Mouse (Mus musculus) liver, postnatal 0 days (tissue): ENCODE data around the gene Gm48552. TPM values are rescaled to one million over a fixed set of nuclear protein-coding genes. Genes with fewer than 3 reads are reported as not detected.

Experiments used
- ATAC-seq: fragments of 200-750 bp; cut with Nextera tagmentation; 2 replicates; pipeline ENCODE4 v1.8.0; 2017; ENCODE audit warnings: mild to moderate bottlenecking, moderate library complexity
- DNase-seq: peaks from one replicate; pipeline ENCODE4 v3.0.0-alpha.2; 2016
- H3K27ac ChIP-seq: fragments of 300-500 bp; sonication (generic); 2 replicates; pipeline ENCODE4 v1.5.1; 2014; ENCODE audit warnings: antibody characterized with exemption, moderate library complexity, mild to moderate bottlenecking, low read depth
- H3K27me3 ChIP-seq: fragments of 300-500 bp; sonication (generic); 2 replicates; pipeline ENCODE4 v1.6.1; 2014; ENCODE audit warnings: low read length, control low read depth, mixed read lengths; ENCODE audit not compliant: insufficient read depth
- H3K36me3 ChIP-seq: fragments of 300-500 bp; sonication (generic); replicated peaks from 2 replicates; pipeline ENCODE4 v1.6.1; 2014; ENCODE audit warnings: mild to moderate bottlenecking, control low read depth, low read length, moderate library complexity, mixed read lengths; ENCODE audit not compliant: insufficient read depth
- H3K4me1 ChIP-seq: fragments of 300-500 bp; sonication (generic); 2 replicates; pipeline ENCODE4 v1.6.1; 2014; ENCODE audit warnings: antibody characterized with exemption, mild to moderate bottlenecking, control low read depth; ENCODE audit not compliant: insufficient read depth
- H3K4me2 ChIP-seq: fragments of 300-500 bp; sonication (generic); 2 replicates; pipeline ENCODE4 v1.6.1; 2014; ENCODE audit warnings: low read depth, mild to moderate bottlenecking, low read length, moderate library complexity, mixed read lengths
- H3K4me3 ChIP-seq: fragments of 300-500 bp; sonication (generic); 2 replicates; pipeline ENCODE4 v1.5.1; 2014; ENCODE audit warnings: low read depth, low read length
- H3K9ac ChIP-seq: fragments of 300-500 bp; sonication (generic); replicated peaks from 2 replicates; pipeline ENCODE4 v1.6.1; 2014; ENCODE audit warnings: mild to moderate bottlenecking, moderate library complexity
- H3K9me3 ChIP-seq: fragments of 300-500 bp; sonication (generic); 2 replicates; pipeline ENCODE4 v1.6.1; 2016; ENCODE audit warnings: mild to moderate bottlenecking, control low read depth, low read length, mixed read lengths
- CTCF ChIP-seq: sonication (generic); IDR thresholded peaks from 2 replicates; pipeline ENCODE4 v1.5.1; 2016; ENCODE audit warnings: antibody characterized with exemption, low read depth
- EP300 ChIP-seq: IDR thresholded peaks from 2 replicates; pipeline ENCODE4 v1.6.1; 2016; ENCODE audit warnings: antibody characterized with exemption, low read depth, mild to moderate bottlenecking
- WGBS: fragments of 180-500 bp; shearing (Covaris S2); extraction: QIAGEN DNeasy Blood & Tissue Kit; methylation state at CpG from one replicate; pipeline ENCODE4 v1.1.7; 2014; ENCODE audit not compliant: insufficient replicate concordance; 5-methylcytosine and 5-hydroxymethylcytosine counted together
- polyA plus RNA-seq: library from polyadenylated mRNA; unstranded; fragments of >200 nt; fragmentation: Nextera tagmentation; extraction: Ambion mirVana; gene quantifications from 2 replicates; pipeline ENCODE4 v1.2.1, GENCODE M21; 2015

The Gm48552 gene
- polyA plus RNA-seq, 1 experiment from 2014 or later: not detected

DNA sequence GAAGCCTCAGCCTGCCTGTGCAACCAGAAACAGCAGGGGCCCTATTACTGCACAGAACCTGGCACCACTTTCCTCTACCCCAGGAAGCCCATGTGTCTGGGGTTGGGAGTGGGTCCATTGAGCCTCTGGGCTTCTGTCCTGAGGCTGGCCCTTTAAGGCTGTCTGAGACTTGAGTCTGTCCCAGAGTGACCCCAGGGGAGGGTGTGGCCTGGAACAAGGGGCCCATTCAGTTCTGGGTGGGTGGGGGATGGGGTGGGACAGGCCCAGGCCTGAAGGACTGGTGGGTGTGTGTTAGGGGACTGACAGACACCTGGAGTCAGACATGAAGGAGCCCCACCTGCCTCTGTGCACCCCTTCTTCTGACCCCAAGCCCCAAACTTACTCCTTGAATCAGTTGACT is 25.9 kb downstream of the Gm48552 start:
- Histone ChIP-seq H3K9ac (peak overlapping the region; percentile 58; the same call in 1 of the 2 replicates), H3K36me3 (peaks cover 2% of the 10 kb centered on the region; the same call in 1 of the 2 replicates), H3K27ac (peak overlapping the region; percentile 82)

DNA sequence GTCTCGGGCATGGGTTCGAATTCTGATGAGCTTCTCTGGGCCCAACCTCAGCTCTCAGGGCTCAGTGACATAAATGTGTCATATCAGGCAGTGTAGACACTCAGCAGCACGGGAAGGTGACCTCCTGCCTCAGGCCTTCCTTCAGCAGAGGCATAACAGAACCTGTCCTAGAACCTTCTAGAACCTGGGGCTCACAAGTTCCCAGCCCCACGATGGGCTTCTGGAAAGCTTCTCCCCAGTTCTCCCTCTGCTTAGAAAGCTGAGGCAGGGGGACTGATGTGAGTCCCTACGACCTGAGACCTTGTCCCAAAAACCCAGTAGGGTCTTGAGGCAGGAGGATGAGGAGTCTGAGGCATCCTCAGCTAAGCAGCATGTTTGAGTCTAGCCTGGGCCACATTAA is 26.3 kb downstream of the Gm48552 start:
- DNase-seq: no peak
- no peak for ATAC-seq
- Histone ChIP-seq H3K4me1 (peaks cover 67% of the 10 kb centered on the region), H3K27ac (peak overlapping the region; percentile 82), H3K4me3 (no peak overlapping the region), H3K27me3 (no peaks in the 10 kb centered on the region), H3K9ac (no peak overlapping the region), H3K36me3 (peaks cover 2% of the 10 kb centered on the region; the same call in 1 of the 2 replicates), H3K4me2 (no peak overlapping the region; the same call in 1 of the 2 replicates), H3K9me3 (no peaks in the 10 kb centered on the region)
- WGBS: 75% methylated on average over 5 of the region's 5 CpGs
- TF ChIP-seq CTCF (no peak), EP300 (no peak)

More for the DNA sequence above, 25.9 kb downstream of the Gm48552 start:
- ATAC-seq (no peak), DNase-seq (no peak)
- 0 out of 2 replicates have a peak overlapping the region, but pooled peaks have one; percentile 31 for H3K4me3 ChIP-seq
- H3K9me3 ChIP-seq: no peaks in the 10 kb centered on the region
- H3K4me1 ChIP-seq: peaks cover 70% of the 10 kb centered on the region
- no peaks in the 10 kb centered on the region for H3K27me3 ChIP-seq
- TF ChIP-seq EP300 (no peak), CTCF (no peak)
- H3K4me2 ChIP-seq: peak overlapping the region; percentile 65

DNA sequence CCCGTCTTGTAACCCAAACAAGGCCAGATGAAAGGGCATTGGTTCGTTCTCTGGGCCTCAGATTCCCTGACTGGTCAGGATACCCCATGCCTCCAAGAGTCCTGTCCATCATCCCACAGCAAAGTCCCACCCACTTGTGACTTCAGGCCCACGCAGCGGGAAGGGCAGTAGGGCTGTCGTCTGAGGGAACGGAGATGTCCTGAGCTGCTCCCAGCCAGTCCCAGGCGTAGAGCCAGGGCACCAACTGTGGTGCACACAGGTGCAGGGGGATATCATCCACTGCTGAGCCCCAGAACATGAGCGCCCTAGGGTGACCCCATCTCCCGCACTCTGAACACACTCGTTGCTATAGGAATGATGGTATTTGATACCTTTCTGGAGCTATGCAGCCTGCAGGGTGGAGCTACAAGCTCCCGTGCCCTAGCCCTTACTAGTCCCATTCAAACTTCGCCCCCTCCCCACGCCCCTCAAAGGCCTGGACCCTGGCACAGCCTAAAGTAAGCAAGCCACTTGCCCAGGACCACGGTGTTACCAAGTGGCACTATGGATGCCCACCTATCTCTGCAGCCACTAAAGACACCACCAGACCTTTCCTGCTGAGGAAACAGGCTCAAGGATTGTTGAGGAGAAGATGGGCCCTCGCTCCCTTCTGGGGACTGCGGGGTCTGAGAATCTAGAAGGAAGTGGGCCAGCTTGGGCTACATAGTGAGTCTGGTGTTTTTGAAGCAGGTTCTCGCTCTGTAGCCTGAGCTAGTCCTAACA is 26.9 kb downstream of the Gm48552 start:
- Histone ChIP-seq H3K4me3 (no peak overlapping the region), H3K36me3 (peaks cover 2% of the 10 kb centered on the region; the same call in 1 of the 2 replicates), H3K9ac (no peak overlapping the region), H3K4me1 (peaks cover 62% of the 10 kb centered on the region), H3K9me3 (no peaks in the 10 kb centered on the region), H3K4me2 (no peak overlapping the region), H3K27me3 (no peaks in the 10 kb centered on the region), H3K27ac (no peak overlapping the region)
- ATAC-seq: no peak
- no peak for TF ChIP-seq EP300
- no peak for TF ChIP-seq CTCF
- WGBS: 72% methylated on average over 17 of the region's 17 CpGs
- DNase-seq: no peak

DNA sequence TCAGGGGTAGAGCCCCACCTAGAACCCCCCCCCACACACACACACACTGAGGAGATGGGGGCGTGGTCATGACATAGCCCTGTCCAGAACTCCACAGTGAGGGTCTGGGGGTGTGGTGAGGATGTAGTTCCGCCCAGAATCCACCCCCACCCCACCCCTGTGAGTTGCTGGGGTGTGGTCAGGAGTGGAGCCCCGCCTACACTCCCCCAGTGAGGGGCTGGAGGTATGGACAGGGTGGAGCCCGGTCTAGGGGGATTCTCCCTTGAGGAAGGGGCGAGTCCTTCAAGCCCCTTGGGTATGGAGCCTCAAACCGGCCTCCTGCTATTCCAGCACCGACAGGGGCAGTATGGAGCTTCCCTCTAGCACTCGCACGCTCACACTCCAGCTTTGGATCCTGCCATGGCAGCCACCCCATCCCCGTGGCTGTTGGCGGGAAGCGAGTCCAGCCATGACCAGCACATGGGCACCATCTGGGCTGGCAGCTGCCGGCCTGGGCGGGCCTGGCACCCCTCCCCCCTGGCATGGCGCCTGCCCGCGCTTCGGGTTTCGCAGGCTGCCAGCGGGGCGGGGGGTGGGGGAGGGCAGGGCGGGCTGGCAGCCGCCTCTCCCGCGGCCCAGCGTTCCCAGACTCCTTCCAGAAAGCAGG is 27.9 kb downstream of the Gm48552 start:
- Histone ChIP-seq H3K27ac (0 out of 2 replicates have a peak overlapping the region, but pooled peaks have one; percentile 22), H3K4me2 (peak overlapping the region; percentile 53), H3K9me3 (no peaks in the 10 kb centered on the region), H3K4me3 (peak overlapping the region; percentile 30), H3K4me1 (peaks cover 53% of the 10 kb centered on the region), H3K27me3 (no peaks in the 10 kb centered on the region), H3K9ac (peak overlapping the region; percentile 17; the same call in 1 of the 2 replicates), H3K36me3 (peaks cover 2% of the 10 kb centered on the region; the same call in 1 of the 2 replicates)
- 6% methylated on average over 17 of the region's 26 CpGs for WGBS
- TF ChIP-seq EP300 (no peak), CTCF (peak; percentile 63)
- DNase-seq (no peak), ATAC-seq (no peak)

DNA sequence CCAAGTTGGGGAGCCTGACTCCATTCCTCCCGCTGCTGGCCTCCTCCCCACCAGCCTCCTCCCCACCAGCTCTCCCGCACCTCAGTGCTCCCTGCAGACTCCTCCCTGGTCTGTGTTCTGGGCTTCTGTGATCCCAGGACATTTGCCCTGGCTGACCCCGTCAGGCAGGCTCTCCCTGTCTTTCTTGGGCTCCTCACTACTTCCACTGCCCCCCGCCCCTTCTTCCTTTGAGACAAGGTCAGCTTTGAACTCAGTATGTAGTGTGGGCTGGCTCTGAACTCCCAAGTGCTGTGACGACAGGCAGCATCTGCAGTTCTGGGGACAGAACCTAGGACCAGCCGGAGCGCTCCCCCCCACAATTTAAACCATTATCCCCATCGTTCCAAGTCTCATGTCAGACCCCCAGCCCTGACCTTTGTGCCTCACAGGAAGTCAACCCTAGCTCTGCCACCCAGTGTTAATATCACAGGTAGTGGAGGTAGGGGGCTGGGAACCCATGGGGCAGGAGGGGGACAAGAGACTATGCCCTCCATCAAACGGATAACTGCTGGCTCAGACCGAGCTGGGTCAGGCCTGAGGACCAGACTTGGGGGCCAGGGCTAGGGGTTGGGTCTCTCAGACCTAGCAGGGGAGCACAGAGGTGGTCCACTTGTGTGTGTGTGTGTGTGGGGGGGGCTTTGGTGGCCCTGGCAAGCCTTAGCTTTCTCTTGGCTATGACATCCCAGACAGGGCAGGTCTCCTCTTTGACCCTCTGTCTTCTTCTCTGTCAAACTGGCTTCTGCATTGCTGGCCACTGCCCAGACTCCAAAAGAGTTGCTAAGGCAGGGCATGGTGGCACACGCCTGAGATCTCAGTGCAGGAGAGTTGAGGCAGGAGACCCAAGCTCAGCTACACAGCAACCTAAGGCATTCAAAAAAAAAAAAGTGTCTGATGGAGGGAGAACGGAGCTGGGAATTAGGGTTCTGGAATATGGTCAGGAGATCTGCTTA is 28.7 kb downstream of the Gm48552 start:
- no peaks in the 10 kb centered on the region for H3K9me3 ChIP-seq
- H3K4me2 ChIP-seq: peak overlapping the region; percentile 53
- no peak for DNase-seq
- H3K36me3 ChIP-seq: peaks cover 2% of the 10 kb centered on the region; the same call in 1 of the 2 replicates
- WGBS: 55% methylated on average over 12 of the region's 12 CpGs
- no peak overlapping the region for H3K27ac ChIP-seq
- ATAC-seq: no peak
- peak overlapping the region; percentile 30 for H3K4me3 ChIP-seq
- peaks cover 52% of the 10 kb centered on the region for H3K4me1 ChIP-seq
- peak overlapping the region; percentile 17; the same call in 1 of the 2 replicates for H3K9ac ChIP-seq
- no peaks in the 10 kb centered on the region for H3K27me3 ChIP-seq
- TF ChIP-seq CTCF: no peak
